Mouse (Mus musculus) intestine, embryonic 16.5 days (tissue): Measurements from ENCODE around the gene Nubpl. TPM values are rescaled to one million over a fixed set of nuclear protein-coding genes. Genes with fewer than 3 reads are reported as not detected.
"Not testable (repeated sequence)": the region's sequence is repeated elsewhere in the genome, so short reads cannot be mapped to it uniquely, and the experiment has no call there.

Source experiments
- ATAC-seq: fragments of 200-750 bp; cut with Nextera tagmentation; 2 replicates; pipeline ENCODE4 v1.8.0; 2017; ENCODE audit warnings: moderate TSS enrichment, moderate library complexity
- H3K27ac ChIP-seq: fragments of 300-500 bp; sonication (generic); 2 replicates; pipeline ENCODE4 v1.5.1; 2014; ENCODE audit warnings: mild to moderate bottlenecking, low read length
- H3K27me3 ChIP-seq: fragments of 300-500 bp; sonication (generic); replicated peaks from 2 replicates; pipeline ENCODE4 v1.6.1; 2014; ENCODE audit warnings: low read length, control low read depth, mixed read lengths; ENCODE audit not compliant: control insufficient read depth, insufficient read depth
- H3K36me3 ChIP-seq: fragments of 300-500 bp; sonication (generic); 2 replicates; pipeline ENCODE4 v1.6.1; 2014; ENCODE audit warnings: low read length, control low read depth; ENCODE audit not compliant: control insufficient read depth, insufficient read depth
- H3K4me1 ChIP-seq: fragments of 300-500 bp; sonication (generic); 2 replicates; pipeline ENCODE4 v1.6.1; 2014; ENCODE audit warnings: low read length, control low read depth, mixed read lengths; ENCODE audit not compliant: control insufficient read depth, insufficient read depth
- H3K4me2 ChIP-seq: fragments of 300-500 bp; sonication (generic); 2 replicates; pipeline ENCODE4 v1.6.1; 2014; ENCODE audit warnings: low read depth, low read length, control low read depth
- H3K4me3 ChIP-seq: fragments of 300-500 bp; sonication (generic); 2 replicates; pipeline ENCODE4 v1.5.1; 2014; ENCODE audit warnings: mild to moderate bottlenecking, low read length
- H3K9ac ChIP-seq: fragments of 300-500 bp; sonication (generic); 2 replicates; pipeline ENCODE4 v1.6.1; 2014; ENCODE audit warnings: low read depth, low read length
- H3K9me3 ChIP-seq: fragments of 300-500 bp; sonication (generic); 2 replicates; pipeline ENCODE4 v1.6.1; 2016; ENCODE audit warnings: low read length, control low read depth; ENCODE audit not compliant: control insufficient read depth
- WGBS: fragments of 180-500 bp; shearing (Covaris S2); extraction: QIAGEN DNeasy Blood & Tissue Kit; methylation state at CpG from one replicate; pipeline ENCODE4 v1.1.7; 2014; 5-methylcytosine and 5-hydroxymethylcytosine counted together
- polyA plus RNA-seq: library from polyadenylated mRNA; unstranded; fragments of >200 nt; fragmentation: Nextera tagmentation; extraction: Ambion mirVana; gene quantifications from 2 replicates; pipeline ENCODE4 v1.2.1, GENCODE M21; 2015

Gene Nubpl
- 10.7 and 10.9 TPM in 2 replicates for polyA plus RNA-seq

DNA sequence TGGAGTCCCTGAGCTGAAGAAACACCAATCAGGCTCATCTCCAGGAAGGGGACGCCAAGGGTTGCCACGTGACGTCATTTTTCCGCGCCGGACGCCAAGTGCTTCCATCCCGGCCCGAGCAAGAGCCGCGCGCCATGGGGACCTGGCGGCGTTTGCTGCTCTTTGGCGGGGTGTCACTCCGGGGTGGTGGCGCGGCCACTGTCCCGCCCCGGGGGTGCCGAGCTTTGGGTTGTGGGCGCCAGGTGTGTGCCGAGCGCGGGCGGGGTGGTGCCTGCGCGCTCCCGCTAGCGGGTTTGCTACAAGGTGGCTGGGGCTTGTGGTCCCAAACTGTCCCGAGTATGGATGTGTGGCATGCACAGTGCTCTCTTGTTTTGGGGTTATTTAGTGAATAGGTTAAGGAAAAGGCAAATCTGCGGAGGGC, at the start of gene Nubpl:
Gene Nubpl (plus strand): TSS at position 88 of the 421 bp plus-strand sequence.
- under 1% methylated on average over 32 of the region's 32 CpGs for WGBS
- H3K9ac ChIP-seq, result peak within 1 kb of the TSS; percentile 94

GRCm38 (mm10) chr12:52049324-52049723, 48.2 kb upstream of the Nubpl start:
- WGBS, result 70% methylated on average over 2 of the region's 2 CpGs
- no peak overlapping the region for H3K9ac ChIP-seq
- H3K36me3 ChIP-seq, result no peaks in the 10 kb centered on the region
- H3K27me3 ChIP-seq, result no peaks in the 10 kb centered on the region
- no peaks in the 10 kb centered on the region for H3K4me1 ChIP-seq
- H3K4me2 ChIP-seq, result no peak overlapping the region
- no peak for ATAC-seq
- H3K9me3 ChIP-seq, result no peaks in the 10 kb centered on the region
- H3K27ac ChIP-seq, result no peak overlapping the region
- H3K4me3 ChIP-seq, result no peak overlapping the region

More for the DNA sequence above, at the start of gene Nubpl:
- H3K4me3 ChIP-seq, result peak within 1 kb of the TSS; percentile 95
- H3K36me3 ChIP-seq, result no peaks in the 10 kb centered on the region
- ATAC-seq, result peak; percentile 98
- no peaks in the 10 kb centered on the region for H3K27me3 ChIP-seq
- peaks cover 3% of the 10 kb centered on the region; the same call in 1 of the 2 replicates for H3K4me1 ChIP-seq
- peak within 1 kb of the TSS; percentile 62 for H3K4me2 ChIP-seq
- H3K27ac ChIP-seq, result peak within 1 kb of the TSS; percentile 41; the same call in 1 of the 2 replicates
- H3K9me3 ChIP-seq, result no peaks in the 10 kb centered on the region

- H3K27me3 ChIP-seq, H3K4me2 ChIP-seq, H3K9ac ChIP-seq, H3K9me3 ChIP-seq, H3K36me3 ChIP-seq, H3K4me1 ChIP-seq, H3K4me3 ChIP-seq, ATAC-seq, H3K27ac ChIP-seq: not testable (repeated sequence)
- no CpG with 5 or more reads among the region's 3 CpGs for WGBS
These were observed 18.2 kb upstream of the Nubpl start for GRCm38 (mm10) chr12:52079296-52079695.

DNA sequence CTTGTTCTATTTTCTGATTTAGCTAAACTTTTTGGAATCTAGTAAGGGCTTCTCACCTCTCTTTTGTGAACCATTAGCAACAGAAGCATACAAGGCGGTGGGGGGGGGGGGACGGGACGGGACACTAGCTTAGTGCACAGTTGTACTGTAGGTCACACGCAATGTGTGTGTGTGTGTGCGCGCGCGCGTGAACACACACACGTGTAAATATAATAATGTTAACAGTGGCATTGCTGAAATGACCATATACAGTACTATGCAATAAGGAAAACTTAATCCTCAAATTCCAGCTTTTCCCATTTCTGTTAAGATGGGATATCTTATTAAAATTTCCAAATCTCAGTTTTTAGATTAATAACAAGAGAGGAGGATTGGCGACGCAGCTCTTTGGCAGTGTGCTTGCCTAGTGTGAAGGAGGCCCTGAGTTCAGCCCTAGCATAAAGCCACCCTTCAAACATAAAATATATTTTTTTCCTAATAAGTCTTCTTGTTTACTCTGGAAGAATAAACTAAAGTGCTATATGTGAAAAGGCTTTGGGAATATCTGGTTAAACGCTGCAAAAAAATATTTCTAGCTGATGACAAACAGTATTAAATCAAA, 388 bp upstream of the Nubpl start:
- Histone ChIP-seq H3K4me2 (peak overlapping the region; percentile 62; the same call in 1 of the 2 replicates), H3K9me3 (no peaks in the 10 kb centered on the region)
- peak; percentile 68 for ATAC-seq

DNA sequence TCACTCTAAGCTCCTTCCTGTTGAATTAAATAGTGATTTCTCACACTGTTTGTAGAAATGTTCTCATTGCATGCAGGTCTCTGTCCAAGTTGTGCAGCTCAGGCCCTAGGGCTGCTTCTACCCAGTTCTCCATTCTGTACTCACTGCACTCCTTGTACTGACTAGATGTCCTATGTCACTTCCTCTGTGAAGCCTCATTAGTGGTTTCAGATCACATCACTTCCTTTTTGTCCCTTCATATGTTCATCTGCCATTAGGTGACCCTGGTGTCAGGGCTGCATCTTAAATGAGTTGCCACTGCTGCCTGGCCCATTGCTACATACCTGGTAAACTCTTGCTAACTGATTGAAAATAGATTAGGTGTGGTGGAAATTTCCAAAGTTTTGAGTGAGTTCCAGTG, 22.7 kb downstream of the Nubpl start:
- H3K9ac ChIP-seq, result no peak overlapping the region
- ATAC-seq, result no peak

More for the DNA sequence above, 388 bp upstream of the Nubpl start:
- H3K4me1 ChIP-seq, result peaks cover 3% of the 10 kb centered on the region; the same call in 1 of the 2 replicates
- H3K36me3 ChIP-seq, result no peaks in the 10 kb centered on the region
- H3K27me3 ChIP-seq, result no peaks in the 10 kb centered on the region
- no peak overlapping the region; the same call in 1 of the 2 replicates for H3K9ac ChIP-seq
- 68% methylated on average over 13 of the region's 13 CpGs for WGBS
- H3K4me3 ChIP-seq, result peak overlapping the region; percentile 95
- no peak overlapping the region for H3K27ac ChIP-seq

GRCm38 (mm10) chr12:52126407-52126806, 28.9 kb downstream of the Nubpl start:
- H3K9ac ChIP-seq, result no peak overlapping the region
- H3K27ac ChIP-seq, result no peak overlapping the region
- WGBS, result 27% methylated on average over 3 of the region's 3 CpGs
- H3K27me3 ChIP-seq, result no peaks in the 10 kb centered on the region
- no peak overlapping the region for H3K4me3 ChIP-seq
- no peak for ATAC-seq
- H3K9me3 ChIP-seq, result no peaks in the 10 kb centered on the region
- H3K36me3 ChIP-seq, result no peaks in the 10 kb centered on the region
- 0 out of 2 replicates have a peak, but pooled peaks cover 4% of the 10 kb centered on the region for H3K4me1 ChIP-seq
- no peak overlapping the region for H3K4me2 ChIP-seq

More for the DNA sequence above, 22.7 kb downstream of the Nubpl start:
- no peaks in the 10 kb centered on the region for H3K27me3 ChIP-seq
- H3K4me2 ChIP-seq, result no peak overlapping the region
- no peaks in the 10 kb centered on the region for H3K9me3 ChIP-seq
- H3K36me3 ChIP-seq, result no peaks in the 10 kb centered on the region
- no peaks in the 10 kb centered on the region for H3K4me1 ChIP-seq
- no peak overlapping the region for H3K27ac ChIP-seq
- no peak overlapping the region for H3K4me3 ChIP-seq

- Histone ChIP-seq H3K27me3 (no peaks in the 10 kb centered on the region), H3K27ac (no peak overlapping the region), H3K9me3 (no peaks in the 10 kb centered on the region), H3K4me3 (no peak overlapping the region), H3K36me3 (no peaks in the 10 kb centered on the region), H3K4me1 (peaks cover 8% of the 10 kb centered on the region; the same call in 1 of the 2 replicates), H3K9ac (no peak overlapping the region), H3K4me2 (no peak overlapping the region)
- no peak for ATAC-seq
- 90% methylated on average over 3 of the region's 3 CpGs for WGBS
These were observed 31.5 kb downstream of the Nubpl start for GRCm38 (mm10) chr12:52129072-52129471.

DNA sequence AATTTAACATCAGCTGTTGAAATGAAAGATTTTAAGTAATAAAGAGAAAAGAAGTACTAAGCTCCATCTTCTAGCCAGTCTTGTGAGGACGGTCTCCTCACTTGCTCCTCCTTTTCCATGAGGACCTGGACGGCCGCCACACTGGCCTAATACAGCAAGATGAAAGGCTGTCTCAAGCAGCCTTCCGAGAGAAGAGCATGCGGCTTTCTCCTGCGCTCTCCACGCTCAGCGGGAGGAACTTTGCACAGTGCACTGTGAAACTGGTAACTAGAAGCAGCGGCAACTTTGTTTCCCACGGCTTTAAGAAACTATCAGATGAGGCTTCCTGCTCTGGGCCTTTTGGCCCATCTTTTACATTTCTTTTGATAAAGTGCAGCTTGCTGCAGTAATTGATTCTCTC, 34.7 kb downstream of the Nubpl start:
- Histone ChIP-seq H3K9ac (peak overlapping the region; percentile 16; the same call in 1 of the 2 replicates), H3K4me1 (peaks cover 4% of the 10 kb centered on the region; the same call in 1 of the 2 replicates), H3K9me3 (no peaks in the 10 kb centered on the region), H3K27me3 (no peaks in the 10 kb centered on the region), H3K4me2 (peak overlapping the region; percentile 23), H3K36me3 (no peaks in the 10 kb centered on the region), H3K4me3 (0 out of 2 replicates have a peak overlapping the region, but pooled peaks have one; percentile 3), H3K27ac (peak overlapping the region; percentile 31)
- no peak for ATAC-seq
- WGBS, result 9% methylated on average over 10 of the region's 10 CpGs

DNA sequence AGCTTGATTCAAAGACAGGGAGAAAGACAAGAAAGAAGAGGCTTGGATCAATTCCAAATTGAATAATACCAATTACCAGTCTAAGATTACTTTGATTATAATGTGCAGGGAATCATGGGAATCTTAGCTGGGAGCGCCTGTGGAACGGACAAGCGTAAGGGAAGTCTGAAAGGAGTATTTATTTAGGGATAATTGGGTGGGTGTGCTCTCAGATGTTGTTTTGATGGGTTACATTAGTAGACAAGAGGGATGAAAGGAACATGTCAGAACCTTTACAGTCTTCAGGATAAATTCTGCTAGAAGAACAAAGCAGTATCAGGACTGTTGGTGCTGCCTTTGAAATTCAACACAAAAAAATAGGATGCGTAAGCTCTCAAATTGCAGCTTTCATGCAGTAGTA, 40.8 kb downstream of the Nubpl start:
- H3K4me2 ChIP-seq, result no peak overlapping the region
- no peak for ATAC-seq
- no peaks in the 10 kb centered on the region for H3K27me3 ChIP-seq
- H3K9me3 ChIP-seq, result no peaks in the 10 kb centered on the region
- H3K4me1 ChIP-seq, result no peaks in the 10 kb centered on the region
- H3K27ac ChIP-seq, result no peak overlapping the region
- H3K36me3 ChIP-seq, result no peaks in the 10 kb centered on the region
- no peak overlapping the region for H3K4me3 ChIP-seq
- H3K9ac ChIP-seq, result no peak overlapping the region
- WGBS, result 78% methylated on average over 4 of the region's 4 CpGs
